Mouse (Mus musculus): ENCODE measurements around the gene Spi1.

DNA sequence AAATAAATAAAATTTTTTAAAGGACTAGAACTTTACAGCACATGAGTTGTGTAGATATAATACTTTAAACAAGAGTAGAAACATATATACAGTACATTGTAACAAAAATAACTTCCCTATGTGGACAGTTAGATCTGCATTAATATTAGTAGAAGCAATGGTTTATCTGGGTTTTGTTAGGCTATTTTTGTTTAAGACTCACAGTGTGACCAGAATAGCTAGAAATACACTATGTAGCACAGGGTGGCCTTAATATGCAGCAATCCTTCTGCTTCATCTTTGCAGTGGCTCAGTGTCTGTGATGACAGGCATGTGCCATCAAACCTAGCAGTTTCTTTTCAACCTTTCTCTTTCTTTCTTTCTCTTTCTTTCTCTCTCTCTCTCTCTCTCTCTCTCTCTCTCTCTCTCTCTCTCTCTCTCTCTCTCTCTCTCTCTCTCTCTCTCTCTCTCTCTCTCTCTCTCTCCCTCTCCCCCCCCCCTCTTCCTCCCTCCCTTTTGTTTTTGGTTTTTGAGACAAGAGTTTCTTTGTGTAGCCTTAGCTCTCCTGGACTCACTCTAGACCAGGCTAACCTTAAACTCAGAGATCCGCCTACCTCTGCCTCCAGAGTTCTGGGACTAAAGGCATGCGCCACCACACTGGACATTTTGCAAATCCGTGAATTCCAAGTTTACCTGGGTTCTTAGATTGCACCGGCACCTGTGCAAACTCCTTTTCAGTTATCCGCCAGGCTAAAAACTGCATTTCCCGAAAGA is 28.8 kb upstream of the Spi1 start:
- no peak for TF ChIP-seq POLR2A (IDR thresholded peaks at IDR 0.05; ENCODE audit: extremely low read depth, insufficient read depth, low read length)
- TF ChIP-seq CTCF (IDR thresholded peaks at IDR 0.05; ENCODE audit: low read depth, low read length), result no peak

Measured in liver, adult 2 months (tissue).